Comparison of ENCODE assay signal across 12 mouse cellular contexts in genomic region chr6:136385287-136385686, GRCm38 (mm10). TPM values are rescaled to one million over a fixed set of nuclear protein-coding genes. Genes with fewer than 3 reads are reported as not detected.
A peak's percentile ranks its signal among the peaks of the same experiment; 100 is the strongest.
DNase-seq lines count a peak whose midpoint lies in the region; ATAC-seq and TF ChIP-seq lines count a peak whose summit lies in the region.
"Had no signal": no experiment of that assay in that cellular context is flagged by ENCODE, and none has a peak within 500 bp of the region (broad histone marks: within the 10 kb centered on the region; RNA-seq: fewer than 3 reads in every experiment).

No protein-coding gene starts in this region.

- whole genome bisulfite sequencing in forebrain, embryonic 11.5 days = 71% methylated on average over 7 of the region's 7 CpGs

- DNase-seq in cerebellum, postnatal 10 days = peak; percentile 18 to 28
- no peak for DNase-seq in cerebellum, adult 11-12 months
- DNase-seq in left cerebral cortex, adult 2 months (ENCODE audit: extremely low spot score in 1 of 2, low spot score in 2 of 2) = peak in 1 of 2 experiments; percentile 59
- no peak for DNase-seq in left cerebral cortex, adult 8-10 months (ENCODE audit: low spot score in 2 of 2)
- peak; percentile 54 for DNase-seq in ES-E14 (ENCODE audit: low read depth, low spot score)
- peak; percentile 15 for DNase-seq in retina, postnatal 1 day
- DNase-seq in forebrain, embryonic 11.5 days (ENCODE audit: low spot score) = no peak
- no peak for DNase-seq in cerebellum, postnatal 4 days (ENCODE audit: low spot score in 2 of 2)
- DNase-seq: layer of hippocampus, adult 9-11 months had no signal

- H3K9ac ChIP-seq in ES-E14 (ENCODE audit: insufficient read depth, low read depth, low read length, poor library complexity, severe bottlenecking) = no peak overlapping the region
- no peak overlapping the region for H3K9ac ChIP-seq in forebrain, embryonic 11.5 days (ENCODE audit: low read length)
- H3K9ac ChIP-seq: heart, embryonic 15.5 days had no signal

- H3K4me2 ChIP-seq in forebrain, embryonic 11.5 days (ENCODE audit: low read depth, low read length, severe bottlenecking) = no peak overlapping the region
- H3K4me2 ChIP-seq: heart, embryonic 15.5 days had no signal

- no peak for ATAC-seq in forebrain, embryonic 11.5 days (replicated peaks; ENCODE audit: low FRiP score)

- intact Hi-C loops in left cerebral cortex, adult 2 months (cut with DNase I) = no loop called here

- H3K27me3 ChIP-seq in forebrain, embryonic 11.5 days (ENCODE audit: control insufficient read depth, insufficient read depth, low read length) = no peaks in the 10 kb centered on the region
- H3K27me3 ChIP-seq: heart, embryonic 15.5 days had no signal

- in situ Hi-C loops in ES-E14 (cut with MboI; ENCODE audit: low sequenced_read_pairs in 2 of 2, unreplicated experiment in 2 of 2) = loop anchor here in 1 of 2 experiments (25.0 kb wide), 1 partner anchor 352 kb away; no protein-coding TSS in a partner anchor

- H3K4me1 ChIP-seq in ES-E14 (ENCODE audit: control insufficient read depth in 2 of 2, insufficient read depth in 2 of 2, low read length in 2 of 2, poor library complexity in 1 of 2) = peaks cover 0 to 5% of the 10 kb centered on the region in 2 experiments; a peak in 1 of 4 replicates
- 0 out of 2 replicates have a peak, but pooled peaks cover 2% of the 10 kb centered on the region for H3K4me1 ChIP-seq in forebrain, embryonic 11.5 days (replicated peaks; ENCODE audit: control insufficient read depth, insufficient read depth, low read length)
- H3K4me1 ChIP-seq: heart, embryonic 15.5 days had no signal

- H3K27ac ChIP-seq in left cerebral cortex, adult 2 months = no peak overlapping the region
- no peak overlapping the region for H3K27ac ChIP-seq in ES-E14 (ENCODE audit: insufficient read depth, low read depth, low read length, poor library complexity, severe bottlenecking)
- H3K27ac ChIP-seq in forebrain, embryonic 11.5 days (ENCODE audit: low read depth, low read length) = no peak overlapping the region
- H3K27ac ChIP-seq: heart, embryonic 15.5 days had no signal

- peak; percentile 66 for TF ChIP-seq CTCF in left cerebral cortex, adult 2 months (IDR thresholded peaks at IDR 0.05)

- no peaks in the 10 kb centered on the region for H3K9me3 ChIP-seq in ES-E14 (ENCODE audit: control insufficient read depth, insufficient read depth, low read depth, low read length)
- H3K9me3 ChIP-seq in forebrain, embryonic 11.5 days (ENCODE audit: control insufficient read depth, low read length) = no peaks in the 10 kb centered on the region
- H3K9me3 ChIP-seq: heart, embryonic 15.5 days had no signal

- no peak overlapping the region for H3K4me3 ChIP-seq in left cerebral cortex, adult 2 months
- H3K4me3 ChIP-seq in ES-E14 (ENCODE audit: insufficient read depth in 1 of 2, low read depth in 1 of 2, low read length in 2 of 2, poor library complexity in 1 of 2, severe bottlenecking in 1 of 2) = no peak overlapping the region
- H3K4me3 ChIP-seq in forebrain, embryonic 11.5 days (ENCODE audit: low read depth, low read length) = no peak overlapping the region
- H3K4me3 ChIP-seq: heart, embryonic 15.5 days had no signal

- H3K36me3 ChIP-seq in ES-E14 (ENCODE audit: control insufficient read depth, insufficient read depth, low read length, poor library complexity, severe bottlenecking) = no peaks in the 10 kb centered on the region
- no peaks in the 10 kb centered on the region for H3K36me3 ChIP-seq in forebrain, embryonic 11.5 days (ENCODE audit: control insufficient read depth, insufficient read depth, low read length)
- H3K36me3 ChIP-seq: heart, embryonic 15.5 days had no signal

TF ChIP-seq in ES-E14, 5 proteins besides CTCF, POLR2A, EP300 and RAD21:
- no peak for TF ChIP-seq CHD2 (IDR thresholded peaks at IDR 0.05; ENCODE audit: low read depth, low read length)
- TF ChIP-seq ZC3H11A (IDR thresholded peaks at IDR 0.05; ENCODE audit: borderline replicate concordance, low read depth, low read length) = 0 out of 2 replicates have a peak, but pooled peaks have one; percentile 29

RNA-seq across cellular contexts. Expression of gene E330021D16Rik, which starts 30.1 kb away (rescaled TPM):
- not detected for total RNA-seq in left cerebral cortex, adult 2 months (2021)
- total RNA-seq in left cerebral cortex, adult 8-10 months (2022) = not detected
- 0.36 TPM in 1 of 2 replicates, not detected in the other for total RNA-seq in ES-E14 (2012; rRNA removed)
- polyA plus RNA-seq in forebrain, embryonic 11.5 days (2014; fragmentation: Nextera tagmentation; extraction: Ambion mirVana) = not detected in 2 replicates
- total RNA-seq: megakaryocyte, adult 5-6 weeks had no signal
- polyA plus RNA-seq: C2C12; heart, embryonic 15.5 days had no signal

RNA-seq across cellular contexts. Expression of gene Gm8994, which starts 57.9 kb away (rescaled TPM):
- not detected for total RNA-seq in left cerebral cortex, adult 2 months (2021)
- not detected for total RNA-seq in left cerebral cortex, adult 8-10 months (2022)
- 37.0 and 52.4 TPM in 2 replicates for total RNA-seq in ES-E14 (2012; rRNA removed)
- not detected in 2 replicates for polyA plus RNA-seq in forebrain, embryonic 11.5 days (2014; fragmentation: Nextera tagmentation; extraction: Ambion mirVana)
- total RNA-seq: megakaryocyte, adult 5-6 weeks had no signal
- polyA plus RNA-seq: heart, embryonic 15.5 days had no signal

Comparison
In these comparisons a context has a peak if more than half of its experiments do, and no peak if none do; other contexts are left out.
1. DNase-seq: peak in cerebellum, postnatal 10 days (2 of 2), ES-E14 (single experiment) and retina, postnatal 1 day (single experiment); none in cerebellum, adult 11-12 months (single experiment), left cerebral cortex, adult 8-10 months (0 of 2), forebrain, embryonic 11.5 days (single experiment) and cerebellum, postnatal 4 days (0 of 2).
2. RNA of gene Gm8994, which starts 57.9 kb away (total RNA-seq): 37.0 to 52.4 TPM in ES-E14; not detected in left cerebral cortex, adult 2 months and not detected in left cerebral cortex, adult 8-10 months; every median in the first group is over 10 times any median in the second.